Mouse (Mus musculus) liver, embryonic 14.5 days (tissue): ENCODE data around the gene Ltbp4.

Source experiments
- CTCF ChIP-seq: IDR thresholded peaks from 2 replicates; pipeline ENCODE4 v1.5.1; 2016; ENCODE audit warnings: antibody characterized with exemption, low read depth, control low read depth
- EP300 ChIP-seq: IDR thresholded peaks from 2 replicates; pipeline ENCODE4 v1.6.1; 2016; ENCODE audit warnings: antibody characterized with exemption, low read depth

GRCm38 (mm10) chr7:27261888-27262287, 75.6 kb downstream of the Ltbp4 start:
- TF ChIP-seq CTCF (no peak), EP300 (no peak)
